Mouse (Mus musculus) left cerebral cortex, postnatal 25 days (tissue): Measurements from ENCODE around the gene Fthl17b. TPM values are rescaled to one million over a fixed set of nuclear protein-coding genes. Genes with fewer than 3 reads are reported as not detected.
"Not testable (repeated sequence)": the region's sequence is repeated elsewhere in the genome, so short reads cannot be mapped to it uniquely, and the experiment has no call there.

Experiments
- DNase-seq, 2 experiments: peaks; one replicate each; pipeline ENCODE4 v3.0.0; 2022; ENCODE audit warnings: low spot score in 2 of 2, mixed read lengths in 1 of 2
- intact Hi-C: fragments of 180-260 bp; cut with DNase I; formaldehyde crosslinking; loops from one replicate; pipeline ENCODE4 v1.15.1; 2025
- total RNA-seq, 2 experiments: library from RNA; stranded (reverse); gene quantifications; 2 replicates each; pipeline ENCODE4 v1.2.3; 2021

Fthl17b gene
- total RNA-seq = not detected

DNA sequence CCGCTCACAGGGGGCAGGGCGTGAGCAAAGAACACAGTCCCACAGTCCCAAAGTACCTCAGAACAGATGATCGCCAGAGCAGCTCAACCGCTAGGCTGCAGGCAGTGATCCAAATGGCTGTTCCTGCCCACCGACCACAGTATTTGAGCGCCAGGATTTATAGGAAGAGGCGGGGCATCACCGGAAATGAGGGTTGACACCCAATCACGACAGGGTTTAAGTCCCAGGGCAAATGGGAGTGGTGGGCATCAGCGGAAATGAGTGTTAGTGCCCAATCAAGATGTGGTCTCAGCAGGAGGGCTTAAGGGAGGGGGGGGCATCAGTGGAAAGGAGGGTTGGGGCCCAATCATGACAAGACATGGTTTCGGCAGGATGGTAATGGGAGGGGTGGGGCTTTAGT lies at the start of gene Fthl17b:
Gene Fthl17b (minus strand): TSS at position 101 of the 400 bp plus-strand sequence.
- intact Hi-C loops, DNase-seq: not testable (repeated sequence)

DNA sequence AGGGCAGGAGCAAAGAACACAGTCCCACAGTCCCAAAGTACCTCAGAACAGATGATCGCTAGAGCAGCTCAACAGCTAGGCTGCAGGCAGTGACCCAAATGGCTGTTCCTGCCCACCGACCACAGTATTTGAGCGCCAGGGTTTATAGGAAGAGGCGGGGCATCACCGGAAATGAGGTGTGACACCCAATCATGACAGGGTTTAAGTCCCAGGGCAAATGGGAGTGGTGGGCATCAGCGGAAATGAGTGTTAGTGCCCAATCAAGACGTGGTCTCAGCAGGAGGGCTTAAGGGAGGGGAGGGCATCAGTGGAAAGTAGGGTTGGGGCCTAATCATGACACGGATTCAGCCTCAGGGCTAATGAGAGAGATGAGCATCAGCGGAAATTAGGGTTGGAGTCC lies 23.9 kb upstream of the Fthl17b start, which contains the start of gene Fthl17d:
Gene Fthl17d (minus strand): TSS at position 101 of the 400 bp plus-strand sequence.
- intact Hi-C loops, DNase-seq: not testable (repeated sequence)

DNA sequence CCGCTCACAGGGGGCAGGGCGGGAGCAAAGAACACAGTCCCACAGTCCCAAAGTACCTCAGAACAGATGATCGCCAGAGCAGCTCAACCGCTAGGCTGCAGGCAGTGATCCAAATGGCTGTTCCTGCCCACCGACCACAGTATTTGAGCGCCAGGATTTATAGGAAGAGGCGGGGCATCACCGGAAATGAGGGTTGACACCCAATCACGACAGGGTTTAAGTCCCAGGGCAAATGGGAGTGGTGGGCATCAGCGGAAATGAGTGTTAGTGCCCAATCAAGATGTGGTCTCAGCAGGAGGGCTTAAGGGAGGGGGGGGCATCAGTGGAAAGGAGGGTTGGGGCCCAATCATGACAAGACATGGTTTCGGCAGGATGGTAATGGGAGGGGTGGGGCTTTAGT lies 13.7 kb upstream of the Fthl17b start, which contains the start of gene Fthl17c:
Gene Fthl17c (minus strand): TSS at position 101 of the 400 bp plus-strand sequence.
- DNase-seq, intact Hi-C loops: not testable (repeated sequence)

DNA sequence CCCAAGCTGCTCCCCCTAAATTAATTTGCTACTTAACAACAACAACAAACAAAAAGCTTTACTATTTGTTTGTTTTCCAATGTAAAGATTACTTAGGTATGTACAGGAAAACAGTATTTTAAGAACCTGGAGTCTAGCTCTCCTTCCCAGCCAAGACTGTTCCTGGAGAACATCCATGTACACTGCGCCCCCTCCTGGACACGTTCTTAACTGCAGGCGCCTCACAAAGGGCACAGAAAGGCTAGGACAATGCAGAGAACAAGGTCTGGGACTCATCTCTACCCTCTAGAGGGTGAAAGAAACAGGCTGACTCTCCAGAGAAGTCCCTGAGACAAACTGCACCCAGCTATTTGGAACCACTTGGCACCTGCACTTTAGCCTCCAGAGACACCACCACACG lies 1.8 kb upstream of the Fthl17b start:
- intact Hi-C loops, DNase-seq: not testable (repeated sequence)

DNA sequence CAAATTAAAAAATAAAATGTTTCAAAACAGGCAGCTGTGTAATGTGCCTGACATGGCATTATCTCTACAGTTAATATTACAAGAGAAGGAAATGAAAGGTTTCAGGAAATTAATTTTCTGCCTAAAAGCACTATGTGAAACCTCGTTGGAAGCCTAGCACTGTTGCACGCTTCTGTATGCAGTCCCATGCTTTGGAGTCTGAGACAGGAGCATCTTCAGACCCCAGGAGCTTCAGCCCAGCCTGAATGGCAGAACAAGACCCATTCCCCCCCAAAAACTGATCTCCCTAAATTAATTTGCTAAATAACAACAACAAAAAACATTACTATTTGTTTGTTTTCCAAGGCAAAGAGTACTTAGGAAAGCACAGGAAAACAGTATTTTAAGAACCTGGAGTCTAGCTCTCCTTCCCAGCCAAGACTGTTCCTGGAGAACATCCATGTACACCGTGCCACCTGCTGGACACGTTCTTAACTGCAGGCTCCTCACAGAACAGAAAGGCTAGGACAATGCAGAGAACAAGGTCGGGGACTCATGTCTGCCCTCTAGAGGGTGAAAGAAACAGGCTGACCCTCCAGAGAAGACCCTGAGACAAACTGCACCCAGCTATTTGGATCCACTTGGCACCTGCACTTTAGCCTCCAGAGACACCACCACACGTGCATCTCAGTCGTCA lies 14.5 kb downstream of the Fthl17b start:
- intact Hi-C loops = loop anchor here (5.0 kb wide), 1 partner anchor 56 kb away; the partner anchor contains the start of gene B630019K06Rik

DNA sequence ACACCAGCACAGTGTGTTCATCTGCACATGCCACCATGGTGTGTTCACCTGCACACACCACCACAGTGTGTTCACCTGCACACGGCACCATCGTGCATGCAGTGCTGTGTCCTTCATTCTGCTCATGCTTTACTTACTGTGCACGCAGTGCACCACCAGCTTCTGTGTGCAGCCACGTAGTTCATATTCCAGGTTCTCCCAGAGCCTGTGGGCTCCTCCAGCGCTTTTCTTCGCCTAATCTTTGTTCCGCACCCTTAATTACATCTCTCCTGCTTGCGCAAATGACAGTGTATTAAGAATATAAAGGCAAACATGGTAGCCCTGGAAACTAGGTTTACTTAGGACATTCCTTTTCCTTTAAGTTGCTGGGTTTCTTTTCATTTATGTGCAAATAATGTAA lies 18.7 kb downstream of the Fthl17b start:
- no peak for DNase-seq
- intact Hi-C loops = no loop called here

More for the DNA sequence above, 14.5 kb downstream of the Fthl17b start:
- DNase-seq = peak; percentile 83 to 89

DNA sequence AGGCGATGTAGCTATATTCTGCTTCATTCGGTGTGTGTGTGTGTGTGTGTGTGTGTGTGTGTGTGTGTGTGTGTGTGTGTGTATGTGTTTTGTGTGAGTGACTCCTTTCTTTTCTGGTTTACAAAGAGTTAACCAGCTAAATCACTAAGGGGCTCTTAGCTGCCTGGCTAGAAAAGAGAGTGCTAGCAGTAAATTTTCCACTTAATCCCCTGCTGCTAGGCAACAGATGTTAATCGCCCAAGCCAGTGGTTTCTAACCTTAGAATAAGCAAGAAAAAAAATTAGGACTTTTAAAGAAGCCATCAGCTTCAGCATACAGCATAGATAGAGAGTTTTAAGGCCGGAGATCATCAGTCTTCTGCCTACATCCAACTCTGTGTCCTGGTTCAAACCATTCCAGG lies 35.5 kb downstream of the Fthl17b start:
- DNase-seq = no peak
- intact Hi-C loops = no loop called here

DNA sequence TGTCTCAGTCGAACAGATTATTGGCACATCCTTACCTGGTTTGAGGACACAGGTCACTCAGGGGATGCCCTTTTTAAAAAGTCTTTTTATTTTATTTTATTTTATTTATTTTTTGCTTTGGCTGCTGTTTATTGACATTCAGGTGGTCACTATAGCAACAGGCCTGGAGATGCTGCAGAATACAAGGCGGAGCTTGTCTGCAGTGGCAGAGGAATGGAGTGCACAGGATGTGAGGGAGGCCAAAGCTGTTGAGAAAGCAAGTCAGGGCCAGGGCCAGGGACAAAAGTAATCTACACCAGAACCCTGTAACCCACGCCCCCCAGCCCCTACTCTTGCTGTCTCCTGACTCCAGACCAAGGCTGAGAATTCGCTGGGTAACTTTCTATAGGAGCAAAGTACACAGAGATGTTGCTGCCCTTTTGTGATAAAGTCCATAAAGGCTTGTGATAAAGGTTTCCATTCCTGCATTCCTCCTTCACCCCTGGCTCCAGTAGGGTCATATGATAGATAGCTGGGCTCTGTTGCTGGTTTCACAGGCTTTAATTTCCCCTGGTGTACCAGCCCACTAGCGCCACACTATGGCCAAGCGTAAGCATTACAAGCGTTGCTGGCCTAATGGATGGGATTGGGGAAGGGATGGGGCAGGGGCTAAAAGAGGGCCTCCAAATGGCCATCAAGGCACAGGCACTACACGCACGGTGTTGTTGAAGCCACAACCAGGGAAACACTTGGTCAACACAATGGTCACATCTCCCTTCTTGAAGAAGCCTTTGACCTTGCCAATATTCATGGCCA lies 40.8 kb downstream of the Fthl17b start:
- intact Hi-C loops = loop anchor here (2.0 kb wide), 1 partner anchor 57 kb away; no protein-coding TSS in a partner anchor
- DNase-seq = no peak

DNA sequence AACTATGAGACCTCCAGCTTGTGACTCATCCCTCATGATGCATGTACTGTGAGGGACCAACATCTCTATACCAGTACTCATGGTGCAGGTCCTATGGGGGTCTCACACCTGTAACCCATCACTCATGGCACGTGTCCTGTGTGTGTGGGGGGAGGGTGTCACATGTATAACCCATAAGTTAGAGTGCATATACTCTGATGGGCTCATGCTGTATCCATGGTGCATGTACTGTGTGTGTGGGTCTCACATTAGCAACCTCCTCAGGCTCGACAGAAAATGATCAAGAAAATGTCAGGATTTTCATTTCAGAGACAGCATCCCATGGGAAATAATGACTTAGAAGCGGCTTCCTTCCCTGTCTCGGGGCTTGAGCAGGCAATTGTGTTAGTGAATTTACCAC lies 41.7 kb downstream of the Fthl17b start:
- no peak for DNase-seq
- intact Hi-C loops = no loop called here

Other genes starting within 250 kb of the Fthl17b start
- gene Ssx9, start 214.5 kb downstream of the Fthl17b start, total RNA-seq = not detected
- gene Ssxb5, start 159.3 kb downstream of the Fthl17b start, total RNA-seq = not detected
- not detected for gene Gm6592, start 119.0 kb downstream of the Fthl17b start, total RNA-seq
- gene Gm5751, start 88.7 kb downstream of the Fthl17b start, total RNA-seq = not detected
- gene B630019K06Rik, start 70.6 kb downstream of the Fthl17b start, total RNA-seq = 10 to 100 TPM; 31.8 to 34.0 TPM
- not detected for gene Fthl17c, start 13.6 kb upstream of the Fthl17b start, total RNA-seq
- not detected for gene Fthl17d, start 23.8 kb upstream of the Fthl17b start, total RNA-seq
- not detected for gene Fthl17e, start 70.5 kb upstream of the Fthl17b start, total RNA-seq
- gene Fthl17f, start 100.0 kb upstream of the Fthl17b start, total RNA-seq = not detected
- gene 4930402K13Rik, start 141.6 kb upstream of the Fthl17b start, total RNA-seq = not detected
- 1 to 10 TPM; 5.9 to 7.1 TPM for gene Lancl3, start 236.9 kb upstream of the Fthl17b start, total RNA-seq